Mouse (Mus musculus): ENCODE results near the gene Btg2. TPM values are rescaled to one million over a fixed set of nuclear protein-coding genes. Genes with fewer than 3 reads are reported as not detected.

Gene Btg2
- polyA plus RNA-seq, 1 experiment from 2014 or later: 162 TPM

DNA sequence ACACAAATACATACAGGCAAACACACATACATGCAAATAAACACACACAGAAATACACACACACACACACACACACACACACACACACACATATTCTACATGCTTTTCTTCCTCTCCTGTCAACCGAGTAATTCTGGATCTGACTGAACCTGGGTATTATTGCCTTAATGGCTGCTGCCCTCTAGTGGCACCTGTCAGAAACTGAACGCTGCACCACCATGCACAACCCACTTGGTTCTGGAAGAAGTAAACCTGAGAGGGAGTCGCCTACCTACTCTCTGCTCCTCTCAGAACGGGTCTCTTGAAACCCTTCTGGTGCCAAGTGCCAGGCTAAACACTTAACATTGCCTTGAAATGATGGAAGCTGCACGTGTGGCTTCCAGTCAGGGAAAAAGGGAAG lies 30.2 kb downstream of the Btg2 start:
- 6% methylated on average over 5 of the region's 5 CpGs for WGBS
- H3K9me3 ChIP-seq: no peaks in the 10 kb centered on the region
- no peak overlapping the region for H3K4me2 ChIP-seq (replicated peaks)
- 0 out of 2 replicates have a peak, but pooled peaks have one; percentile 29 for ATAC-seq (ENCODE audit: low FRiP score, low read depth)
- H3K27ac ChIP-seq (replicated peaks): no peak overlapping the region
- H3K9ac ChIP-seq (replicated peaks): no peak overlapping the region
- H3K36me3 ChIP-seq: no peaks in the 10 kb centered on the region
- H3K4me3 ChIP-seq: no peak overlapping the region
- H3K27me3 ChIP-seq: peaks cover 15% of the 10 kb centered on the region
- H3K4me1 ChIP-seq: peaks cover 12% of the 10 kb centered on the region; the same call in 1 of the 2 replicates

DNA sequence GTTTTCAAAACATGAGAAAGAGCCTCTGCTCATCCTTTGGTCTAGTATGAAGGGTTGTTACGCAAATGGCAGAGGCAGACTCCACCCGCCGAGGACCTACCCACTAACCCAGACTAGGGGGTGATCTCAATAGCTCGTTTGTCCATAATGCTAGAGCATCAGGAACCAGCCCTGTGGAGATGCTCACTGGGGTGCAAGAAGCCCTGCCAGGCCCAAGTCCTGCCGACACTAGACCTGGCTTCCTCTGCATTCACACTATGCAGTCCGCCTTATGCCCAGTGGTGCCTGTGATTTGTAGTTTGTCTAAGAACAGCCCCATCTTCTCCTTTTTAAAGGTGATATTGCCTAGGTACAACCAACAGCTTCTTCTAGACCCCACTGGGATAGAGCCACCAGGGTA lies 31.5 kb downstream of the Btg2 start:
- Histone ChIP-seq H3K36me3 (no peaks in the 10 kb centered on the region), H3K4me3 (no peak overlapping the region), H3K27ac (replicated peaks) (no peak overlapping the region), H3K4me2 (replicated peaks) (no peak overlapping the region), H3K9ac (replicated peaks) (no peak overlapping the region), H3K27me3 (peaks cover 15% of the 10 kb centered on the region), H3K4me1 (peaks cover 17% of the 10 kb centered on the region; the same call in 1 of the 2 replicates), H3K9me3 (no peaks in the 10 kb centered on the region)
- no peak for ATAC-seq (ENCODE audit: low FRiP score, low read depth)
- 78% methylated on average over 6 of the region's 6 CpGs for WGBS

DNA sequence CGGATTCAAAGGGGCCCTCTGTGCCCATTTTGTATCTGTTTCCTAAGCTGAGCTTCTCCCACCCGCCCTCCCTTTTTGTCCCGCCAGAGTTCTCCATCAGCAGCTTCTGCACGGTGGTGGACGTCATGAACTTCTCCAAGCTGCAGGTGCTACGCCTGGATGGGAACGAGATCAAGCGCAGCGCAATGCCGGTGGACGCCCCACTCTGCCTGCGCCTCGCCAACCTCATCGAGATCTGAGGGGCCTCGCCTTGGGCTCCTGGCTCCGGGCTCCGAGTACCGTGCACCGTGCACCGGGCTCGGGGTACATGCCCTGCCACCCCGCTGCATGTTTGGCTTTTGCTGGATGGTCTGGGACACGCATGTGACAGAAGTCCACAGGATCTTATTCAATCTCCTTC lies 32.5 kb downstream of the Btg2 start:
- Histone ChIP-seq H3K9ac (replicated peaks) (peak overlapping the region; percentile 42), H3K4me1 (peaks cover 17% of the 10 kb centered on the region; the same call in 1 of the 2 replicates), H3K27ac (replicated peaks) (no peak overlapping the region), H3K27me3 (peaks cover 15% of the 10 kb centered on the region), H3K36me3 (no peaks in the 10 kb centered on the region), H3K4me3 (peak overlapping the region; percentile 23), H3K4me2 (replicated peaks) (peak overlapping the region; percentile 57), H3K9me3 (no peaks in the 10 kb centered on the region)
- ATAC-seq (ENCODE audit: low FRiP score, low read depth): peak; percentile 45
- WGBS: 18% methylated on average over 23 of the region's 23 CpGs

DNA sequence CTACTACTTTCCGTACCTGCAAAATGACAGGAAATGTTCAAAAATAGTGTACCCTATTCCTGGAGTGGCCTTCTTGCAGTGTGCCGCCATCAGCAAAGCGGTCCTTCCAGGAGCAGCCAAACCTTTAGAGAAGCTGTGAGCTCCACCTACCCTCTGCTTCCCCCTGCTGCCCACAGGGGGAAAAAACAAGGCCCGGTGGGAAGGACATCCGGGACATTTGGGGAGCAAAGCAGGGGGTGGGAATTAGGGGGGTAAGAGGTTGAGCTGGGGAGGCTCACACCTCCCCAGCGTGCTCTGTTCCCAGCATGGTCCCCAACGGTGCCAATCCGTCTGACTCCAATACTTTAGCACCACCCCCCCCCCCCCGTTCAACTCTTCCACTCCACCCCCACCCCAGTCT lies 32.9 kb downstream of the Btg2 start:
- WGBS: 5% methylated on average over 8 of the region's 9 CpGs
- Histone ChIP-seq H3K9ac (replicated peaks) (peak overlapping the region; percentile 42), H3K4me3 (peak overlapping the region; percentile 23), H3K9me3 (no peaks in the 10 kb centered on the region), H3K27ac (replicated peaks) (no peak overlapping the region), H3K4me1 (peaks cover 17% of the 10 kb centered on the region; the same call in 1 of the 2 replicates), H3K27me3 (peaks cover 15% of the 10 kb centered on the region), H3K36me3 (no peaks in the 10 kb centered on the region), H3K4me2 (replicated peaks) (peak overlapping the region; percentile 57)
- peak; percentile 79 for ATAC-seq (ENCODE audit: low FRiP score, low read depth)

DNA sequence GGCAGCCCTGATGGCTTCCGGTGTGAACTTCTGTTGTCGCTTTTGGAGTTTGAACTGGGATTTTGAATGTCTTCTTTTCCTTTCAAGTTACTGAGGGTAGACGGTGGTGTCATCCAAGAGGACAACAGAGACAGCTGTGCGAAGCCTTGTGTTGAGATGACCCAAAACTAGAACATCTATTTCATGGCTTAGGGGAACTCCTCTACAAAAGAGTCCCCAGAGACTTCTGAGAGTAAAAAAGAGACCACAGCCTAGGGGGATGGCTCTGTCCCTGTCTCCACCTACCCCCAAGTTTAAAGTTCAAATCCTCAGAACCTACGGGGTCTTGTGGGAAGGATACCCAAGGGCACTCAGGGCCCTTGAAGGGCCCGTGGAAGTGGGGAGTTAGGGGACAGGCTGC lies 34.1 kb downstream of the Btg2 start:
- WGBS: 92% methylated on average over 6 of the region's 6 CpGs
- no peaks in the 10 kb centered on the region for H3K9me3 ChIP-seq
- peaks cover 15% of the 10 kb centered on the region for H3K27me3 ChIP-seq
- no peak for ATAC-seq (ENCODE audit: low FRiP score, low read depth)
- no peak overlapping the region for H3K4me2 ChIP-seq (replicated peaks)
- H3K27ac ChIP-seq (replicated peaks): no peak overlapping the region
- no peak overlapping the region for H3K9ac ChIP-seq (replicated peaks)
- peaks cover 17% of the 10 kb centered on the region; the same call in 1 of the 2 replicates for H3K4me1 ChIP-seq
- H3K4me3 ChIP-seq: no peak overlapping the region
- no peaks in the 10 kb centered on the region for H3K36me3 ChIP-seq

DNA sequence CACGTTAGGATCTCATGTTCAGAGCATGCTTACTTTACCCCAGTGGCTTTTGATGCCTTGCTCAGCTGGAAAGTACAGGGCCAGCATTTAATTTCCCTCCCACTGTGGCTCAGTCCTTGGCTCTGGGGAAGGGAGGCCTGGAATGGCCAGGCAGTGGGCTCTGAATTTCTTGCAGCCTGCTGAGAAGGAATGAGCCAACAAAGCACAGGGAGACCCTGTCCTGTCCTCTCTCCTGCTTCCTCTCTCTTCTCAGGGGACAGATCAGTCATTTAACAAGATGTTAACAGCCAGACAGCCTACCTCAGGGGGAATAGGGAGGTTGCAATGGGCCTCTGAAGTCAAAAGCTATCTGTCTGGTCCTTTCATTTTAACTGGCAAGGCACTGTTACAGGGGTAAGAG lies 36.6 kb downstream of the Btg2 start:
- ATAC-seq (ENCODE audit: low FRiP score, low read depth): no peak
- Histone ChIP-seq H3K4me1 (peaks cover 17% of the 10 kb centered on the region; the same call in 1 of the 2 replicates), H3K27ac (replicated peaks) (no peak overlapping the region), H3K9ac (replicated peaks) (no peak overlapping the region), H3K36me3 (no peaks in the 10 kb centered on the region), H3K4me3 (no peak overlapping the region), H3K27me3 (peaks cover 5% of the 10 kb centered on the region), H3K4me2 (replicated peaks) (no peak overlapping the region), H3K9me3 (no peaks in the 10 kb centered on the region)
- WGBS: 12% methylated on average over 1 of the region's 1 CpGs

DNA sequence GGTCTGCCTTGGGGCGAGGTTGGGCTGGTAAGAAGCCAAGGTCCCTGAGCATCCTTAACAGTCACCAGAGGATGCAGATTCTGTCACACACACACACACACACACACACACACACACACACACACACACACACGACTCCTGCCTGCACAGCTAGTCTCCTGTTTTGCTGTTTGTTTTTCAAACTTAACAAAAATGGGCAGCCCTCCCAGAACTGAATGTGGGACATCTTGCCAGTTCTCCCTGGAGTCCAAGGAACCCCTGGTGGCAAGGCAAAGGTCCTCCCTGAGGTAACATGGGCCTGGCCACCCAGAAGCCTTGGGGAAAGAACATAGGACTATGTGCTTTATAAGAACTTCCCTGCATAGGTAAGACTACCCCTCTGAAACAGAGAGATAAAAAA lies 37.0 kb downstream of the Btg2 start:
- H3K27ac ChIP-seq (replicated peaks): no peak overlapping the region
- WGBS: 56% methylated on average over 2 of the region's 2 CpGs
- no peaks in the 10 kb centered on the region for H3K9me3 ChIP-seq
- no peak overlapping the region for H3K4me3 ChIP-seq
- no peak overlapping the region for H3K4me2 ChIP-seq (replicated peaks)
- H3K9ac ChIP-seq (replicated peaks): no peak overlapping the region
- ATAC-seq (ENCODE audit: low FRiP score, low read depth): no peak
- peaks cover 17% of the 10 kb centered on the region; the same call in 1 of the 2 replicates for H3K4me1 ChIP-seq
- H3K27me3 ChIP-seq: 0 out of 2 replicates have a peak, but pooled peaks cover under 1% of the 10 kb centered on the region
- H3K36me3 ChIP-seq: no peaks in the 10 kb centered on the region

DNA sequence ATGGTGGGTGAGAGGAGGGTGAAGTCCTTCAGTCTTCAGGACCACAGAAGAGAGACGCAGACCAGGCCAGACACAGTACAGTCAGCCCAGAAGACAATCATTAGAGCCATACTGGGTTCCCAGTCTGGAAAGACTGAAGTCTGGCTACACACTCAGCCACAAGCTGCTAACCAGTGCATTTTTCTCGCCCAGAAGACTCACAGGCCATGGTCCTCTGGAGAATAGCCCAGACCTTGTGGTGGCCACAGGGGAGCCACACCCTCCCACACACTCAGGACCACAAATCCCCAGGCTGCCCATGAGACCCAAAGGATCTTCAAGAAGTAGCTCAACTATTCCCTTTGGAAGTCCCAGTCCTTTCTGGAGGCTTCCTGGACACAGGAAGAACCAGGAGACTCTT lies 39.6 kb downstream of the Btg2 start:
- H3K4me2 ChIP-seq (replicated peaks): no peak overlapping the region
- H3K9ac ChIP-seq (replicated peaks): no peak overlapping the region
- ATAC-seq (ENCODE audit: low FRiP score, low read depth): no peak
- 87% methylated on average over 2 of the region's 2 CpGs for WGBS
- H3K27ac ChIP-seq (replicated peaks): no peak overlapping the region
- H3K4me3 ChIP-seq: no peak overlapping the region
- no peaks in the 10 kb centered on the region for H3K36me3 ChIP-seq
- peaks cover 8% of the 10 kb centered on the region; the same call in 1 of the 2 replicates for H3K4me1 ChIP-seq
- no peaks in the 10 kb centered on the region for H3K27me3 ChIP-seq
- no peaks in the 10 kb centered on the region for H3K9me3 ChIP-seq

DNA sequence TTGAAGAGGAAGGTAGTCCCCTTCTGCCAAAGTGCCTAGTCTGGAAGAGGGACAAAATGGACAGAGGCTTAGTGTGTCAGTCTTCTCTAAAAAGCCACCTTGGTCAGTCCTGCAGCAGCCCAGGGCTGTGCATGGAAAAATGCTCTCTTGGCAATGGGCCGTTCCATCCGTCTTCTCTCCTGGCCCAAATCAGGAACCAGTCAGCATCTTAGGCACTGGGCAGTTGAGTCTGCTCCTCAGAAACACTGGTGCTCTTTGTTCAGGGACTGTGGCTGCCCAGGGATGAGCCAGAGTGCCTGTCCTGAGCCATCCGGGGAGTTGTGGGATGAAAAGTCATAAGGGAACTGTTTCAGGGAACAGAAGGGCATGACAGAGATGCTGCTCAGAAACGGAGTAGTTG lies 40.6 kb downstream of the Btg2 start:
- Histone ChIP-seq H3K4me1 (peaks cover 6% of the 10 kb centered on the region; the same call in 1 of the 2 replicates), H3K27me3 (no peaks in the 10 kb centered on the region), H3K27ac (replicated peaks) (no peak overlapping the region), H3K9ac (replicated peaks) (no peak overlapping the region), H3K9me3 (no peaks in the 10 kb centered on the region), H3K36me3 (no peaks in the 10 kb centered on the region), H3K4me3 (no peak overlapping the region), H3K4me2 (replicated peaks) (no peak overlapping the region)
- no peak for ATAC-seq (ENCODE audit: low FRiP score, low read depth)
- 88% methylated on average over 4 of the region's 4 CpGs for WGBS

DNA sequence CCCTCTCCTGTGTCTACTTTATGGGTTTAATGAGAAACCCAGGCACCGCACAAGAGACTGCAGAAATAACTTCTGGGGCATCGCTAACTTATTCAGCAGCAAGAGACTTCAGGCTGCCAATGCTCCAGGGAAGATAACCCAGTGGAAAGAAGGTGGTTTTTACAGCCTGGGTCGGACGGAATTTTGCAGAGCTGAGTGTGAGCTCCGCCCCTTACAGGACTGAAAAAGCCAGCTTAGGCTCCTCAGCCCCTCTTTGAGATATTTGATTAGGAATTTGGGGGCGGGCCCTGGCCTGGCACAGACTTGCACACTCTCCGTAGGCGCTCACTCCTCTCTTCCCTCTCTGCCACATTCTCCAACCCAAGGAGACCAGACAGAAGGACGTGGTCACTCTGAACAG lies 41.7 kb downstream of the Btg2 start, which contains the start of gene Fmod:
TSS of gene Fmod (plus strand) at position 83 of the 400 bp plus-strand sequence.
- H3K27me3 ChIP-seq: no peaks in the 10 kb centered on the region
- ATAC-seq (ENCODE audit: low FRiP score, low read depth): no peak

DNA sequence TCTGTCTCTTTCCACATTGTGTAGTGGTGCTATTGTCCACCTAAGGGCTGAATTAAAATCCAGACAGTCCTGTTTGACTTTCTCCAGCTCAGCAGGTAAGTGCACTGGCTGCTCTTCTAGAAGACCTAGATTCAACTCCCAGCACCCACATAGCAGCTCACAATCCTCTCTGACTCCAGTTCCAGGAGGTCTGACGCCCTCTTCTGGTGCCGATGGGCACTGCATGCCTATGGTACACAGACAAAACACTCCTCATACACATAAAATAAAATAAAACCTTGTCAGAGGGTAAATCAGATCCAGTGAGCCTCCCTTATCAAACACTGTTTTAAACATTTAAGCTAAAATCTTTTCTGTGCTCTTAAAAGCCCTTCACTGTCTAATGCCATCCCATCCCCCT lies 42.4 kb downstream of the Btg2 start:
- WGBS: 61% methylated on average over 2 of the region's 2 CpGs

More for the DNA sequence above, 41.7 kb downstream of the Btg2 start, which contains the start of gene Fmod:
- H3K9ac ChIP-seq (replicated peaks): no peak within 1 kb of the TSS
- no peak within 1 kb of the TSS for H3K4me2 ChIP-seq (replicated peaks)
- H3K4me3 ChIP-seq: no peak within 1 kb of the TSS
- no peak within 1 kb of the TSS for H3K27ac ChIP-seq (replicated peaks)
- H3K36me3 ChIP-seq: no peaks in the 10 kb centered on the region
- 48% methylated on average over 9 of the region's 9 CpGs for WGBS
- no peaks in the 10 kb centered on the region for H3K4me1 ChIP-seq
- H3K9me3 ChIP-seq: no peaks in the 10 kb centered on the region

DNA sequence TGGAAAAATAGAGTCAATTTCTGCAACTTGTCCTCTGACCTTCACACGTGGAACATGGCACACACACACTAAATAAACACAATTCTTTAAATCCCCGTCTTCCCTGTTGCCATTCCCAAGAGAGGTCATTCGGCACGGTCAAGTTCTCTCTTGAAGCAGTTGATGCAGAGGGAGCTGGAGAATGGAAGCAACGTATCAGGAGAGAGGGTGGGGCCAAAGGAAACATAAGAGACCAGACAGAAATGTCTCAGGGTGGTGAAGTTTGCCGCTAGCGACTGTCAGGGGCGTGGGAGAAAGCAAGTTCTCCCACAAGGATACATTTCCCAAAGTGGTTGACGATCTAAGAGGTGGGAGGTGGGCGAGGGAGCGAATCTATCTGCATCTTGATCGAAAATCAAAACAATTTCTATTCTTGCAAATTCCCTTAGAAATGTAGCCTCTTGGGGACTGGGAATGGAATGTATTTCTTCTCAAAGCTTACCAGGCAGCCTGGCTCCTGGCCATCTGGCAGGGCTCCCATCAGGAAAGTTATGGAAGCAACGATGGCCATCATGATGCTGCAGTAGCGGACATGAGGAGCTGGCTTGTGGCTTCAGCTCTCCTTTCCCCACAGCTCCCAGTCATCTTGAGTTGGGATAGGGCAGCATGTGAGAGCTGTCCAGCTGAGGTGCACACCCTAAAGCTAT lies 50.6 kb downstream of the Btg2 start:
- Histone ChIP-seq H3K27ac (replicated peaks) (no peak overlapping the region), H3K9ac (replicated peaks) (no peak overlapping the region), H3K4me2 (replicated peaks) (no peak overlapping the region), H3K4me3 (no peak overlapping the region), H3K9me3 (no peaks in the 10 kb centered on the region), H3K4me1 (no peaks in the 10 kb centered on the region), H3K27me3 (no peaks in the 10 kb centered on the region), H3K36me3 (no peaks in the 10 kb centered on the region)
- no peak for ATAC-seq (ENCODE audit: low FRiP score, low read depth)
- 88% methylated on average over 14 of the region's 14 CpGs for WGBS

More for the DNA sequence above, 42.4 kb downstream of the Btg2 start:
- Histone ChIP-seq H3K4me3 (no peak overlapping the region), H3K9me3 (no peaks in the 10 kb centered on the region), H3K27me3 (no peaks in the 10 kb centered on the region), H3K4me2 (replicated peaks) (no peak overlapping the region), H3K4me1 (no peaks in the 10 kb centered on the region), H3K9ac (replicated peaks) (no peak overlapping the region), H3K27ac (replicated peaks) (no peak overlapping the region), H3K36me3 (no peaks in the 10 kb centered on the region)
- no peak for ATAC-seq (ENCODE audit: low FRiP score, low read depth)

Data from midbrain, embryonic 12.5 days (tissue).